Mouse (Mus musculus) embryonic facial prominence, embryonic 14.5 days (tissue): Measurements from ENCODE around the gene Wdr78. TPM values are rescaled to one million over a fixed set of nuclear protein-coding genes. Genes with fewer than 3 reads are reported as not detected.
A peak's percentile ranks its signal among the peaks of the same experiment; 100 is the strongest.

Experiments
- ATAC-seq: fragments of 200-750 bp; cut with Nextera tagmentation; 2 replicates; pipeline ENCODE4 v1.8.0; 2017; ENCODE audit warnings: low read depth, moderate number of reproducible peaks, moderate TSS enrichment
- DNase-seq: peaks from one replicate; pipeline ENCODE4 v3.0.0-alpha.2; 2015; ENCODE audit warnings: low spot score
- H3K27ac ChIP-seq: fragments of 300-500 bp; sonication (generic); replicated peaks from 2 replicates; pipeline ENCODE4 v1.5.1; 2014; ENCODE audit warnings: low read depth, mild to moderate bottlenecking, low read length, moderate library complexity
- H3K27me3 ChIP-seq: fragments of 300-500 bp; sonication (generic); replicated peaks from 2 replicates; pipeline ENCODE4 v1.6.1; 2014; ENCODE audit warnings: low read length; ENCODE audit not compliant: control insufficient read depth, insufficient read depth
- H3K36me3 ChIP-seq: fragments of 300-500 bp; sonication (generic); 2 replicates; pipeline ENCODE4 v1.6.1; 2014; ENCODE audit warnings: low read length, mixed read lengths; ENCODE audit not compliant: control insufficient read depth, insufficient read depth
- H3K4me1 ChIP-seq: fragments of 300-500 bp; sonication (generic); 2 replicates; pipeline ENCODE4 v1.6.1; 2014; ENCODE audit warnings: antibody characterized with exemption, low read length; ENCODE audit not compliant: control insufficient read depth, insufficient read depth
- H3K4me2 ChIP-seq: fragments of 300-500 bp; sonication (generic); 2 replicates; pipeline ENCODE4 v1.6.1; 2014; ENCODE audit warnings: low read depth, mild to moderate bottlenecking, low read length, moderate library complexity, mixed read lengths
- H3K4me3 ChIP-seq: fragments of 300-500 bp; sonication (generic); 2 replicates; pipeline ENCODE4 v1.5.1; 2014; ENCODE audit warnings: low read depth, mild to moderate bottlenecking, low read length
- H3K9ac ChIP-seq: fragments of 300-500 bp; sonication (generic); 2 replicates; pipeline ENCODE4 v1.6.1; 2014; ENCODE audit warnings: low read depth, mild to moderate bottlenecking, low read length, moderate library complexity, mixed read lengths
- H3K9me3 ChIP-seq: fragments of 300-500 bp; sonication (generic); 2 replicates; pipeline ENCODE4 v1.6.1; 2016; ENCODE audit warnings: low read length; ENCODE audit not compliant: control insufficient read depth
- WGBS: fragments of 180-500 bp; shearing (Covaris S2); extraction: QIAGEN DNeasy Blood & Tissue Kit; methylation state at CpG from one replicate; pipeline ENCODE4 v1.1.7; 2014; 5-methylcytosine and 5-hydroxymethylcytosine counted together
- polyA plus RNA-seq: library from polyadenylated mRNA; unstranded; fragments of >200 nt; fragmentation: Nextera tagmentation; extraction: Ambion mirVana; gene quantifications from 2 replicates; pipeline ENCODE4 v1.2.1, GENCODE M21; 2014

Gene Wdr78
- polyA plus RNA-seq, 1 experiment from 2014 or later, result 3.9 TPM

- H3K27me3 ChIP-seq, result no peaks in the 10 kb centered on the region
- H3K9ac ChIP-seq, result no peak overlapping the region
- ATAC-seq (no peak), DNase-seq (no peak)
- no peaks in the 10 kb centered on the region for H3K4me1 ChIP-seq
- no peak overlapping the region for H3K4me3 ChIP-seq
- 86% methylated on average over 8 of the region's 8 CpGs for WGBS
- no peaks in the 10 kb centered on the region for H3K9me3 ChIP-seq
- H3K36me3 ChIP-seq, result no peaks in the 10 kb centered on the region
- H3K27ac ChIP-seq, result no peak overlapping the region
- H3K4me2 ChIP-seq, result no peak overlapping the region
Observed at GRCm38 (mm10) chr4:103095921-103096320, 18.4 kb downstream of the Wdr78 start.

GRCm38 (mm10) chr4:103085237-103085636, 29.1 kb downstream of the Wdr78 start:
- Histone ChIP-seq H3K9ac (no peak overlapping the region), H3K36me3 (no peaks in the 10 kb centered on the region), H3K4me2 (no peak overlapping the region), H3K27me3 (no peaks in the 10 kb centered on the region), H3K27ac (no peak overlapping the region), H3K9me3 (no peaks in the 10 kb centered on the region), H3K4me3 (no peak overlapping the region), H3K4me1 (no peaks in the 10 kb centered on the region)
- DNase-seq, result no peak
- no peak for ATAC-seq
- 96% methylated on average over 5 of the region's 5 CpGs for WGBS

- Histone ChIP-seq H3K27ac (no peak overlapping the region), H3K4me2 (no peak overlapping the region), H3K4me3 (no peak overlapping the region), H3K9ac (no peak overlapping the region), H3K4me1 (no peaks in the 10 kb centered on the region), H3K27me3 (no peaks in the 10 kb centered on the region), H3K36me3 (no peaks in the 10 kb centered on the region), H3K9me3 (no peaks in the 10 kb centered on the region)
- no peak for ATAC-seq
- peak; percentile 30 for DNase-seq
- 45% methylated on average over 3 of the region's 3 CpGs for WGBS
Observed at GRCm38 (mm10) chr4:103070631-103071030, 43.7 kb downstream of the Wdr78 start.

- no peak overlapping the region for H3K4me2 ChIP-seq
- peak; percentile 59 for DNase-seq
- WGBS, result 60% methylated on average over 6 of the region's 6 CpGs
Observed at GRCm38 (mm10) chr4:103067906-103068655, 46.3 kb downstream of the Wdr78 start.

GRCm38 (mm10) chr4:103064976-103065375, 49.4 kb downstream of the Wdr78 start:
- H3K4me1 ChIP-seq, result no peaks in the 10 kb centered on the region
- no peak overlapping the region for H3K4me2 ChIP-seq
- no peak overlapping the region for H3K27ac ChIP-seq
- no peaks in the 10 kb centered on the region for H3K9me3 ChIP-seq
- no peak overlapping the region for H3K4me3 ChIP-seq
- WGBS, result 70% methylated on average over 5 of the region's 5 CpGs
- H3K9ac ChIP-seq, result no peak overlapping the region
- DNase-seq (no peak), ATAC-seq (no peak)
- no peaks in the 10 kb centered on the region for H3K27me3 ChIP-seq
- H3K36me3 ChIP-seq, result no peaks in the 10 kb centered on the region

More at GRCm38 (mm10) chr4:103067906-103068655, 46.3 kb downstream of the Wdr78 start:
- ATAC-seq, result peak; percentile 47; the same call in 1 of the 2 replicates
- Histone ChIP-seq H3K9ac (no peak overlapping the region), H3K27me3 (no peaks in the 10 kb centered on the region), H3K4me1 (no peaks in the 10 kb centered on the region), H3K36me3 (no peaks in the 10 kb centered on the region), H3K9me3 (no peaks in the 10 kb centered on the region), H3K4me3 (no peak overlapping the region), H3K27ac (no peak overlapping the region)

GRCm38 (mm10) chr4:103064421-103064820, 49.9 kb downstream of the Wdr78 start:
- Histone ChIP-seq H3K4me1 (no peaks in the 10 kb centered on the region), H3K27ac (no peak overlapping the region), H3K9me3 (no peaks in the 10 kb centered on the region), H3K4me3 (no peak overlapping the region), H3K4me2 (no peak overlapping the region), H3K36me3 (no peaks in the 10 kb centered on the region), H3K27me3 (no peaks in the 10 kb centered on the region), H3K9ac (no peak overlapping the region)
- ATAC-seq (no peak), DNase-seq (no peak)
- 80% methylated on average over 2 of the region's 2 CpGs for WGBS

GRCm38 (mm10) chr4:103056909-103057308, 57.4 kb downstream of the Wdr78 start:
- Histone ChIP-seq H3K9me3 (0 out of 2 replicates have a peak, but pooled peaks cover 2% of the 10 kb centered on the region), H3K9ac (no peak overlapping the region), H3K4me3 (no peak overlapping the region), H3K27me3 (no peaks in the 10 kb centered on the region), H3K4me1 (no peaks in the 10 kb centered on the region), H3K4me2 (no peak overlapping the region), H3K27ac (no peak overlapping the region), H3K36me3 (no peaks in the 10 kb centered on the region)
- ATAC-seq, result no peak
- WGBS, result 82% methylated on average over 5 of the region's 5 CpGs
- no peak for DNase-seq

- ATAC-seq, result no peak
- H3K4me2 ChIP-seq, result no peak overlapping the region
- H3K27me3 ChIP-seq, result no peaks in the 10 kb centered on the region
- H3K9me3 ChIP-seq, result peaks cover 6% of the 10 kb centered on the region; the same call in 1 of the 2 replicates
- no peak overlapping the region for H3K4me3 ChIP-seq
- no peaks in the 10 kb centered on the region for H3K4me1 ChIP-seq
- DNase-seq, result no peak
- WGBS, result 90% methylated on average over 11 of the region's 11 CpGs
- H3K27ac ChIP-seq, result no peak overlapping the region
- H3K9ac ChIP-seq, result no peak overlapping the region
- no peaks in the 10 kb centered on the region for H3K36me3 ChIP-seq
Observed at GRCm38 (mm10) chr4:103048046-103048445, 66.3 kb downstream of the Wdr78 start.

- Histone ChIP-seq H3K4me3 (no peak overlapping the region), H3K9me3 (no peaks in the 10 kb centered on the region), H3K27ac (no peak overlapping the region), H3K4me1 (no peaks in the 10 kb centered on the region), H3K9ac (no peak overlapping the region), H3K4me2 (no peak overlapping the region), H3K27me3 (no peaks in the 10 kb centered on the region), H3K36me3 (no peaks in the 10 kb centered on the region)
- ATAC-seq (no peak), DNase-seq (no peak)
- 91% methylated on average over 11 of the region's 11 CpGs for WGBS
Observed at GRCm38 (mm10) chr4:103042997-103043396, 71.4 kb downstream of the Wdr78 start.
